ENCODE assay signal across 25 mouse cellular contexts in the genomic region with DNA sequence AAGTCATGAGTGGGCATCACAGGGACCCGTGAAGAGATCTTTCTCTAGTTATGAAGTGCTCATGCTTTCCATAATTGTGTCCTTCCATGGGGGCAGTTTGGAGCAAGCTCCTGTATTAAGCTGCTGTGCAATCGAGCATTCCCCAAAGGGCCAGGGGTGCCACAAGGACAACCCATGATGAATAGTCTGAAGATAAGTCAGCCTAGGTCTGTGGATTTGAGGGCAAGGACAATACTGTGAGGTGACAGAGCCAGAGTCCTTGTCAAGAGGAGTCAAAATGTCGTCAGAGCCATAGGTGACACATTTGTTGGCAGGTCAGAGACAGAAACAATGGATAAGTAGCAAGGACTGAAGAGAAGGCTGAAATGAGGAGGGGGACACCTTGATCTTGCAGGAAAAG.
"Had no signal": no experiment of that assay in that cellular context is flagged by ENCODE, and none has a peak within 500 bp of the region (broad histone marks: within the 10 kb centered on the region; RNA-seq: fewer than 3 reads in every experiment).

No protein-coding gene starts in this region.

- H3K36me3 ChIP-seq: heart, embryonic 13.5 days; heart, embryonic 15.5 days; hindbrain, embryonic 13.5 days; hindbrain, embryonic 15.5 days; limb, embryonic 10.5 days; limb, embryonic 12.5 days; liver, embryonic 13.5 days had no signal

- H3K27me3 ChIP-seq: heart, embryonic 13.5 days; heart, embryonic 15.5 days; hindbrain, embryonic 13.5 days; hindbrain, embryonic 15.5 days; limb, embryonic 12.5 days; liver, embryonic 13.5 days had no signal

- H3K9ac ChIP-seq: heart, embryonic 13.5 days; heart, embryonic 15.5 days; hindbrain, embryonic 13.5 days; hindbrain, embryonic 15.5 days; limb, embryonic 12.5 days; liver, embryonic 13.5 days had no signal

- H3K9me3 ChIP-seq: heart, embryonic 13.5 days; heart, embryonic 15.5 days; hindbrain, embryonic 13.5 days; hindbrain, embryonic 15.5 days; limb, embryonic 10.5 days; limb, embryonic 12.5 days; liver, embryonic 13.5 days had no signal

- ATAC-seq: hindbrain, postnatal 0 days; intestine, embryonic 16.5 days had no signal

- H3K4me3 ChIP-seq: heart, adult 2 months; heart, embryonic 13.5 days; heart, embryonic 15.5 days; hindbrain, embryonic 13.5 days; hindbrain, embryonic 15.5 days; layer of hippocampus, adult 2 months; left cerebral cortex, adult 2 months; limb, embryonic 10.5 days; limb, embryonic 12.5 days; liver, embryonic 13.5 days had no signal

- H3K4me2 ChIP-seq: heart, embryonic 11.5 days; heart, embryonic 13.5 days; heart, embryonic 15.5 days; hindbrain, embryonic 13.5 days; hindbrain, embryonic 15.5 days; limb, embryonic 12.5 days; liver, embryonic 11.5 days; liver, embryonic 13.5 days had no signal

- H3K4me1 ChIP-seq: heart, embryonic 13.5 days; heart, embryonic 15.5 days; limb, embryonic 10.5 days; limb, embryonic 12.5 days; liver, embryonic 13.5 days had no signal

- H3K27ac ChIP-seq: heart, adult 2 months; heart, embryonic 13.5 days; heart, embryonic 15.5 days; hindbrain, embryonic 13.5 days; hindbrain, embryonic 15.5 days; hindbrain, postnatal 0 days; layer of hippocampus, adult 2 months; left cerebral cortex, adult 2 months; limb, embryonic 10.5 days; limb, embryonic 12.5 days; liver, embryonic 13.5 days had no signal

- DNase-seq: gastrocnemius, postnatal 14 days; gastrocnemius, postnatal 36 days; heart, adult 11 months; heart, adult 2 months; heart, postnatal 14 days; heart, postnatal 36 days; kidney, adult 18-20 months; kidney, adult 8-10 months; kidney, postnatal 10 days; kidney, postnatal 25 days; kidney, postnatal 4 days; liver; liver, embryonic 13.5 days had no signal
